Mouse (Mus musculus): ENCODE data around the gene Zfp296. TPM values are rescaled to one million over a fixed set of nuclear protein-coding genes. Genes with fewer than 3 reads are reported as not detected.
A peak's percentile ranks its signal among the peaks of the same experiment; 100 is the strongest.

The Zfp296 gene
- polyA plus RNA-seq (2015; fragmentation: Nextera tagmentation; extraction: Ambion mirVana), result 1.7 and 2.6 TPM in 2 replicates

- 2% methylated on average over 56 of the region's 56 CpGs for WGBS
These were observed at the start of gene Zfp296, which contains the start of gene Gemin7 for GRCm38 (mm10) chr7:19577141-19577852. TSS of gene Zfp296 (plus strand) at chr7:19577287. TSS of gene Gemin7 (minus strand) at chr7:19577595.

DNA sequence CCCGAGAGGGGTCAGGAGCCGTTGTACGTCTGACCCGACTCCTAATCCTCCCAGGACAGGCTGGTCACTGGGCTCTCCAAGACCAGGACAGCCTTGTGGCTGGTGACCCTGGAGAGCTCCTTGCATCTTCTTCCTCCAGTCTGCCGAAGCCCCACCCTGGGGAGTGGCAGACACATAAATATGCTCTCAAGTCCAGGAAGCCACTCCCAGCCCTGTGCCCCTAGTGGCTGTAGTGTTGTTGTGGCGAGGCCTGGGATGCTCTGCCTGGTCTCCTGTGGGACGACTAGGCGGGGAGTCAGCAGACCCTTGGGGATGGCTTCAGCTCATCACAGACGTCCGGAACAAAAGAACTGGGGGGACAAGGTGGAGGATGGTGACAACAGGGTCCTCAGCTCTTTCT, 46.0 kb upstream of the Zfp296 start:
- Histone ChIP-seq H3K27me3 (replicated peaks) (no peaks in the 10 kb centered on the region), H3K27ac (no peak overlapping the region), H3K4me1 (no peaks in the 10 kb centered on the region), H3K9me3 (no peaks in the 10 kb centered on the region), H3K9ac (no peak overlapping the region), H3K4me2 (no peak overlapping the region), H3K36me3 (peaks cover 45% of the 10 kb centered on the region), H3K4me3 (replicated peaks) (no peak overlapping the region)
- 73% methylated on average over 10 of the region's 10 CpGs for WGBS
- ATAC-seq (ENCODE audit: insufficient read depth, low FRiP score, low read depth), result no peak

More at GRCm38 (mm10) chr7:19577141-19577852, at the start of gene Zfp296, which contains the start of gene Gemin7:
- H3K36me3 ChIP-seq, result peaks cover 16% of the 10 kb centered on the region
- ATAC-seq (ENCODE audit: insufficient read depth, low FRiP score, low read depth), result no peak
- peaks cover 20% of the 10 kb centered on the region for H3K4me1 ChIP-seq
- H3K9ac ChIP-seq, result peak within 1 kb of the TSS; percentile 33; the same call in 1 of the 2 replicates
- H3K27ac ChIP-seq, result no peak within 1 kb of the TSS
- no peaks in the 10 kb centered on the region for H3K9me3 ChIP-seq
- peak within 1 kb of the TSS; percentile 45 for H3K4me3 ChIP-seq (replicated peaks)
- H3K4me2 ChIP-seq, result peak within 1 kb of the TSS; percentile 95
- H3K27me3 ChIP-seq (replicated peaks), result peaks cover 18% of the 10 kb centered on the region

GRCm38 (mm10) chr7:19532240-19532639, 44.8 kb upstream of the Zfp296 start:
- H3K27ac ChIP-seq, result no peak overlapping the region
- H3K9me3 ChIP-seq, result no peaks in the 10 kb centered on the region
- no peak overlapping the region for H3K4me2 ChIP-seq
- ATAC-seq (ENCODE audit: insufficient read depth, low FRiP score, low read depth), result no peak
- WGBS, result 84% methylated on average over 13 of the region's 14 CpGs
- H3K9ac ChIP-seq, result no peak overlapping the region
- peaks cover 45% of the 10 kb centered on the region for H3K36me3 ChIP-seq
- no peaks in the 10 kb centered on the region for H3K4me1 ChIP-seq
- H3K27me3 ChIP-seq (replicated peaks), result no peaks in the 10 kb centered on the region
- no peak overlapping the region for H3K4me3 ChIP-seq (replicated peaks)

GRCm38 (mm10) chr7:19534676-19535075, 42.4 kb upstream of the Zfp296 start:
- Histone ChIP-seq H3K27ac (no peak overlapping the region), H3K36me3 (peaks cover 43% of the 10 kb centered on the region), H3K27me3 (replicated peaks) (no peaks in the 10 kb centered on the region), H3K4me3 (replicated peaks) (no peak overlapping the region), H3K4me2 (no peak overlapping the region), H3K9ac (no peak overlapping the region), H3K9me3 (no peaks in the 10 kb centered on the region), H3K4me1 (no peaks in the 10 kb centered on the region)
- 91% methylated on average over 10 of the region's 10 CpGs for WGBS
- peak; percentile 12; the same call in 1 of the 2 replicates for ATAC-seq (ENCODE audit: insufficient read depth, low FRiP score, low read depth)

DNA sequence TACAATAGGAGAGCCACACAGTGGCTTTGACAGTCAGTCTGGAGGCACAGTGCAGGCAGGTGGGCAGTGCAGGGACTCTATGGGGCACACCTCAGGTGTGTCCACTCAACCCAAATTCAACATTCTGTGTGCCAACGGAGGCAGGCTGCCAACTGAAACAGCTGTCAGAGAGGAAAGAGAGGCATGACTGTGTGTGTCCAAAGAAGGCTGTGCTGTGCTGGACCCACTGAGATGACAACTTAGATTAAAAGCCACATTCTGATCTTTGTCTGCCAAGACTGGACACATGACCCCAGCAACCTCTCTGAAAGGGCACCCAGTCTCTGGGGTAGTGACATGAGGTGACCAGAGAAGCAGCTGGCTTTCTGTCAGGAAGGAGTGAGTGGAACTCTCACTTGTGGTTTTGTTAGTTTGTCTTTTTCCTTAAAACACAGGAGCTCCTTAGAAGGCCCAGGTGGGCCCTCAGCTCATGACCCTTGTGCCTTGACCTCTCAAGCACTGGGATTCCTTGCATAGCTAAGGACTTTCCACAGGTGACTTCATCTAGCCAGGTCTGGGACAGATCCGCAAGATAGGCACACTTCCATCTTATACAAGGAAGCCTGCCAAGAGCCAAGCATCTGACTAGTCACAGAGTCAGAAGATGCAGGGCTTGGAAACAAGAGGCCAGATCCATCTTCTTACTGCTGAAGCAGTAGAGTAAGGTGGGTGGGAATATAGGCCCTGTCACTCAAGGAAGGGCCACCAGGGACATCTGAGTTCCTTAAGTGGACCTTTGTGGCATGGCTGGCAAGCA, 36.1 kb upstream of the Zfp296 start:
- H3K27me3 ChIP-seq (replicated peaks), result no peaks in the 10 kb centered on the region
- 74% methylated on average over 2 of the region's 2 CpGs for WGBS
- H3K4me2 ChIP-seq, result no peak overlapping the region
- no peak overlapping the region for H3K4me3 ChIP-seq (replicated peaks)
- no peaks in the 10 kb centered on the region for H3K36me3 ChIP-seq
- H3K4me1 ChIP-seq, result peaks cover 31% of the 10 kb centered on the region
- H3K9me3 ChIP-seq, result no peaks in the 10 kb centered on the region
- H3K9ac ChIP-seq, result no peak overlapping the region
- no peak for ATAC-seq (ENCODE audit: insufficient read depth, low FRiP score, low read depth)
- H3K27ac ChIP-seq, result no peak overlapping the region

GRCm38 (mm10) chr7:19541681-19542154, 35.4 kb upstream of the Zfp296 start:
- ATAC-seq (ENCODE audit: insufficient read depth, low FRiP score, low read depth), result no peak
- Histone ChIP-seq H3K9me3 (no peaks in the 10 kb centered on the region), H3K4me1 (peaks cover 37% of the 10 kb centered on the region), H3K27ac (no peak overlapping the region), H3K9ac (no peak overlapping the region), H3K27me3 (replicated peaks) (no peaks in the 10 kb centered on the region), H3K36me3 (no peaks in the 10 kb centered on the region), H3K4me2 (no peak overlapping the region), H3K4me3 (replicated peaks) (no peak overlapping the region)
- 73% methylated on average over 7 of the region's 7 CpGs for WGBS

- no peak for ATAC-seq (ENCODE audit: insufficient read depth, low FRiP score, low read depth)
- Histone ChIP-seq H3K4me2 (no peak overlapping the region), H3K9me3 (no peaks in the 10 kb centered on the region), H3K27ac (no peak overlapping the region), H3K9ac (no peak overlapping the region), H3K36me3 (no peaks in the 10 kb centered on the region), H3K4me1 (peaks cover 42% of the 10 kb centered on the region), H3K4me3 (replicated peaks) (no peak overlapping the region), H3K27me3 (replicated peaks) (no peaks in the 10 kb centered on the region)
- WGBS, result 58% methylated on average over 8 of the region's 8 CpGs
These were observed 34.9 kb upstream of the Zfp296 start for GRCm38 (mm10) chr7:19542155-19542691.

- Histone ChIP-seq H3K9me3 (no peaks in the 10 kb centered on the region), H3K4me2 (no peak overlapping the region), H3K4me3 (replicated peaks) (no peak overlapping the region), H3K27me3 (replicated peaks) (no peaks in the 10 kb centered on the region), H3K27ac (0 out of 2 replicates have a peak overlapping the region, but pooled peaks have one; percentile 40), H3K9ac (no peak overlapping the region), H3K4me1 (peaks cover 51% of the 10 kb centered on the region), H3K36me3 (no peaks in the 10 kb centered on the region)
- no peak for ATAC-seq (ENCODE audit: insufficient read depth, low FRiP score, low read depth)
- WGBS, result 36% methylated on average over 6 of the region's 6 CpGs
These were observed 33.5 kb upstream of the Zfp296 start for GRCm38 (mm10) chr7:19543584-19543983.

DNA sequence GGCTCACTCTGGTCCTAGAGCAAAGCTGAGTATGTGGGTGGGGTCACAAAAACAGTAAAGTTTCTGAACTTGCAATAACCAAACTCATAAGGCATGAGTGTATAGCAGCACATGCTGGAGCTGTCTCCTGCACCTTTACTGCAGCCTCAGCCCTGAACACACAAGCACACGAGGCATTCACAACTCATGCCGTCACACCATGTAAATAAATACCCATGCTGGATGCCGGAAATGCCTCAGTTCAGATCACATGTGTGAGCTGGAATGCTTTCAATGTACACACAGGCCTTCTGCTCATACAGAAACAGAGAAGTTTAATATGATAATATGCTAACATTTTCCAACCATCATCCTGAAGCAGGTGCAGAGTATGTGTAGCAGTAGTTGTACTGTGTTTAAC, 31.1 kb upstream of the Zfp296 start:
- 28% methylated on average over 3 of the region's 3 CpGs for WGBS
- Histone ChIP-seq H3K4me1 (peaks cover 54% of the 10 kb centered on the region), H3K9ac (no peak overlapping the region), H3K27ac (peak overlapping the region; percentile 73; the same call in 1 of the 2 replicates), H3K9me3 (no peaks in the 10 kb centered on the region), H3K4me2 (no peak overlapping the region), H3K27me3 (replicated peaks) (no peaks in the 10 kb centered on the region), H3K36me3 (peaks cover 4% of the 10 kb centered on the region; the same call in 1 of the 2 replicates), H3K4me3 (replicated peaks) (no peak overlapping the region)
- ATAC-seq (ENCODE audit: insufficient read depth, low FRiP score, low read depth), result no peak

GRCm38 (mm10) chr7:19547344-19547969, 29.6 kb upstream of the Zfp296 start:
- no peaks in the 10 kb centered on the region for H3K9me3 ChIP-seq
- H3K27ac ChIP-seq, result peak overlapping the region; percentile 73
- H3K4me1 ChIP-seq, result peaks cover 52% of the 10 kb centered on the region
- WGBS, result 54% methylated on average over 2 of the region's 2 CpGs
- H3K9ac ChIP-seq, result no peak overlapping the region
- peak overlapping the region; percentile 0; the same call in 1 of the 2 replicates for H3K4me2 ChIP-seq
- H3K4me3 ChIP-seq (replicated peaks), result no peak overlapping the region
- H3K27me3 ChIP-seq (replicated peaks), result no peaks in the 10 kb centered on the region
- H3K36me3 ChIP-seq, result peaks cover 4% of the 10 kb centered on the region; the same call in 1 of the 2 replicates
- ATAC-seq (ENCODE audit: insufficient read depth, low FRiP score, low read depth), result peak; percentile 81

DNA sequence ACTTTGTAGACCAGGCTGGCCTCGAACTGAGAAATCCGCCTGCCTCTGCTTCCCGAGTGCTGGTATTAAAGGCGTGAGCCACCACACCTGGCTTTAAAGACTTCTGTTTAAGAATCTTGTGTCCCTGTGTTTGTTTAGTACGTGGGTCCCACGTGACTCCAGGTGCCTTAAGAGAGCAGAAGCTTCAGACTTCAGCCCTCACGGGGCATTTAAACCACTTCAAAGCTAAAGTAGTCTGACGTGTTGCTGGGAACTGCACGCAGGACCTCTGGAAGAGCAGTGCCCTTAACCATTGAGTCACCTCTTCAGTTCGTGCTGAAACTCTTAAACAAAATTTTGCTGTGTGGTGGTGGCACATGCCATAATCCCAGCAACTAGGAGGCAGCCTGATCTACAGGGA, 27.7 kb upstream of the Zfp296 start:
- no peak overlapping the region for H3K9ac ChIP-seq
- no peak for ATAC-seq (ENCODE audit: insufficient read depth, low FRiP score, low read depth)
- H3K9me3 ChIP-seq, result no peaks in the 10 kb centered on the region
- no peak overlapping the region for H3K4me3 ChIP-seq (replicated peaks)
- no peaks in the 10 kb centered on the region for H3K27me3 ChIP-seq (replicated peaks)
- no peak overlapping the region for H3K27ac ChIP-seq
- H3K4me2 ChIP-seq, result no peak overlapping the region
- peaks cover 17% of the 10 kb centered on the region; the same call in 1 of the 2 replicates for H3K36me3 ChIP-seq
- peaks cover 47% of the 10 kb centered on the region for H3K4me1 ChIP-seq
- 70% methylated on average over 10 of the region's 10 CpGs for WGBS

All from stomach, embryonic 15.5 days (tissue).